Mouse (Mus musculus) c-Kit-positive CD71-negative TER-119-negative erythroid progenitor cells, embryonic 14.5 days (primary cell): ENCODE results near the gene Cd80.
"Not testable (repeated sequence)": the region's sequence is repeated elsewhere in the genome, so short reads cannot be mapped to it uniquely, and the experiment has no call there.

Experiments
- DNase-seq: peaks from one replicate; pipeline ENCODE4 v3.0.0-alpha.2; 2013; ENCODE audit warnings: low read depth

Gene Cd80

DNA sequence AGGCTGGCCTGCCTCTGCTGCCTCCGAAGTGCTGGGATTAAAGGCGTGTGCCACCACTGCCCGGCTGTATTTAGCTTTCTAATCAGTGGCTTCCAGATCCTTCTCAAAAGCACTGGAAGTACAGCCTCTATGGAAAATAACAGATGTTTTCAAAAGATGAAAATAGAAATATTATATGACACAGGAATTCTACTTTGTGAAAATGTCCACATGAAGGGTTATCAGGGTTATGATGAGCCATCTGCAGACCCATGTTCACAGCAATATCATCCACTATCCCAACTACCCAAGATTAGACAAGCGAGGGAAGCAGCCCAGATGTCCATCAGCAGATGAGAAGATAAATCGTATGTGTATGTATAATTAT, 17.1 kb downstream of the Cd80 start:
- DNase-seq = no peak

DNA sequence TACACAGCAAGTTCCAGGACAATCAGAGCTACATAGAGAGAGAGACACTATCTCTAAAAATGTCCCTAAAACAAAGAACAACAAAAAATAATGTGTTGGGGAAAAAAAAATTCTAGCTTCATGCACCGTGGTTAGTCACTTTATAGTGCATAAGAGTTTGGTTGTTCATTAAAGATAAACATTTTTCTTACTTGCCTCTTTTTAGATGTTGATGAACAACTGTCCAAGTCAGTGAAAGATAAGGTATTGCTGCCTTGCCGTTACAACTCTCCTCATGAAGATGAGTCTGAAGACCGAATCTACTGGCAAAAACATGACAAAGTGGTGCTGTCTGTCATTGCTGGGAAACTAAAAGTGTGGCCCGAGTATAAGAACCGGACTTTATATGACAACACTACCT, 18.3 kb downstream of the Cd80 start:
- no peak for DNase-seq

DNA sequence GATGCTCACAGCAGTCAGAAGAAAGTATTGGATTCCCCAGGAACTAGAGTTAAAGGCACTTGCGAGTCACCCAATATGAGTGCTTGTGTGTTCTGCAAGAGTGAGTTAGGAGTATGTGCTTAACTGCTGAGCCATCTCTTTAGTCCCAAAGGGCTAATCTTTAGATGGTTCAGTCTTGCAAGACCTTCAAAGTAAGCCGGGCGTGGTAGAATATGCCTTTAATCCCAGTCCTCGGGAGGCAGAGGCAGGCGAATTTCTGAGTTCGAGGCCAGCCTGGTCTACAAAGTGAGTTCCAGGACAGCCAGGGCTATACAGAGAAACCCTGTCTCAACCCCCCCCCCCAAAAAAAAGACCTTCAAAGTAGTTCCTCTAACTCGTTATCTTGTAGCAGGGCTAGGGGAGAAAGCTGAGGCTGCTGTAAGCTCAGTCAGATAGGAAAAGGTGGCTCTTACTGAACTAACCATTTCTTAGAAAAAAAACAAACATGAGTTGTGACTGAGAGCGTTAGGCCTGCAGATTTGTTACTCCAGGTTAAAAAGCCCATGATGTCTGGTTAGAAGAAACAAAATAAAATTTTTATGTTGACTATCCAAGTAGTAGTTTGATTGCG, 19.4 kb downstream of the Cd80 start:
- no peak for DNase-seq

DNA sequence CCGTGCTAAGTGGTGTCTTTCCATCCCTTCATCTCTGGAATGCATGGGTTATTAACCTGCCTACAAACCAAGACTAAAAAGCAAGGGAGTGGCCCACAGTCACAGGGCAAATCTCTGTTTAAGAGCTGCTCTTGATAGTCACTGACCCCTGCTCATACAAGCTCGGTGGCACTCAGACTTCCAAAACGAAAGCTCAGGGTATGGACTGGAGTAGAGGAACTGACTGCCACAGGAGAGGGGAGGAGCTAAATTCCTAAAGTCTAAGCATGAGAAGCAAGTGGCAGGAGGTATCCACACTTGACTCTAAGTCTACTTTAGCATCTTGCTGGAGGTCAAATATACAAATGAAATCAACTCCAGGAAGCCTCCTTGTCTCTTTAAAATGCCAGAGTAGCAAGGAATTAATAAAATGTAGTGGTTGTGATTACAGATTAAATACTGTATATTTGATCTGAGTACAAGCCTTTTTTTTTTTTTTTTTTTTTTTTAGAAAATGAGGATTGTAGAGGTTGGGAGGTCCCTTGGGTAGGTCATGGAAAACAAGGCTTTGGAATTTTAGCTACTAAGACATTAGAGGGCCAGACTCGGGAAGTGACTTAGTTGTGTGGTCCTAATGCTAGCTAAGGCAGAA, 20.4 kb downstream of the Cd80 start:
- DNase-seq = no peak

DNA sequence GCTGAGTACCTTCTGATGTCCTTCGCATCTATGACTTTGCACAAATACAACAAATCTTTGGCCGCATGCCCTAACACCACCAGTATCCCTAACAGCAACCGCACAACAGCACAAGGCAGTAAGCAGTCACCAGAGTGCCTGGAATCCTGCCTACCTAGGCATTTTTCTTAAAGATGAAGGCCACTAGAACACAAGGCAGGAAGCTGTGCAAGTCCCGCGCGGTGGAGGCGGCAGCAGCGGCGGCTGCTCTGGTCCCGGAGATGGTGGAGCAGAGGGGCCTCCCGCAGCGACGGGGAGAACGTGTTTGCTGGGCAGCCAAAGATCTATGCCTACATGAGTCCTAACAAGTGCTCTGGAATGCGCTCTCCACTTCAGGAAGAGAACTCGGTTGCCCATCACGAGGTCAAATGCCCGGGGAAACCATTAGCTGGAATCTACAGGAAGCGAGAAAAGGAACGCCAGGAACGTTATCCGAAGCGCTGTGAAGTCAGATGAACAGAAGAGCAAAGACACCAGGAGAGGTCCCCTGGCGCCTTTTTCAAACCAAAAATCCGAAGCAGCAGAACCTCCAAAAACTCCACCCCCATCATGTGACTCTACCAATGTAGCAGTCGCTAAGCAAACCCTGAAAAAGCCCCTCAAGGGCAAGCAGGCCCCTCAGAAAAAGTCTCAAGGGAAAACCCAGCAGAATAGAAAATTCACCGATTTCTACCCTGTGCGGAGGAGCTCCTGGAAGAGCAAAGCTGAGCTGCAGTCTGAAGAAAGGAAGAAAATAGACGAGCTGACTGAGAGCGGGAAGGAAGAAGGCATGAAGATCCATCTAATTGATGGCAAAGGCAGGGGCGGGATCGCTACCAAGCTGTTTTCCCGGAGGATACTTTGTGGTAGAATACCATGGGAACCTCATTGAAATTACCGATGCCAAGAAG, 21.2 kb downstream of the Cd80 start:
- no peak for DNase-seq

DNA sequence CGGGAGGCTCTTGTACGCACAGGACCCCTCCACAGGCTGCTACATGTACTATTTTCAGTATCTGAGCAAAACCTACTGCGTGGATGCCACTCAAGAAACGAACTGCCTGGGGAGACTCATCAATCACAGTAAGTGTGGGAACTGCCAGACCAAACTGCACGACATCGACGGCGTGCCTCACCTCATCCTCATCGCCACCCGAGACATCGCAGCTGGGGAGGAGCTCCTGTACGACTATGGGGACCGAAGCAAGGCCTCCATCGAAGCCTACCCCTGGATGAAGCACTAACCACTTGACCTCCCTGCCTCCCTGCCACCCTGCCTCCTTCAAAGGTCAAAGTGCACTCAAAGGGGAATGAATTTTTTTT, 21.9 kb downstream of the Cd80 start:
- not testable (repeated sequence) for DNase-seq

DNA sequence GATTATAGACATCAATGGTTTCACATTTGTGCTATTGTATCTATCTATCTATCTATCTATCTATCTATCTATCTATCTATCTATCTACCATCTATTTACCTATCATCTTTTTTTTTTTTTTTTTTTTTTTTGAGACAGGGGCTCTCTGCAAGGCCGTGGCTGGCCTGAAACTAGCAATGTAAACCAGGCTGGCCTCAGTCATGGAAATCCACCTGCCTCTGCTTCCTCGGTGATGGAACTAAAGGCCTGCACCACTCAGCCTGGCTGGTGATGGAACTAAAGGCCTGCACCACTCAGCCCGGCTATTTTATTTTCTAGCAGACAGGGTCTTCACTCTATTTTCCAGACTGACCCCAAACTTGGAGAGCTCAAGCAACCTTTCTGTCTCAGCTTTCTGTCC, 22.9 kb downstream of the Cd80 start:
- no peak for DNase-seq

DNA sequence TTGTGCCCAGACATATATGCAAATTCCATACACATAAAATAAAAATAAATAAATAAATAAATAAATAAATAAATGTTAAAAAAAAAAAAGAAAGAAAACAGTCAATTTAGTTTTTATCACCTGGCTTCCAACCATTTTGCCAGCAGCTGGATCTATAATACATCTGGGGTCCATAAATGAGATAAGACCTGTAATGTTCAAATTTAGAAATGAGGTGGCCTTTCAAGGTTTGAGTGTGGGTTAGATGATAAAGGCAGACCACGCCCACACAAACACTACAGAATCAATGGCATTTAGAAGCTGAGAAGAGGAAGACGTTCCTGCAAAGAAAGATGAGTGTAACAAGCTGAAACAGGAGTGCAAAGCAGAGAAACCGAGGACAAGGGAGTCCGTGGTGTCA, 26.0 kb downstream of the Cd80 start:
- DNase-seq = no peak

DNA sequence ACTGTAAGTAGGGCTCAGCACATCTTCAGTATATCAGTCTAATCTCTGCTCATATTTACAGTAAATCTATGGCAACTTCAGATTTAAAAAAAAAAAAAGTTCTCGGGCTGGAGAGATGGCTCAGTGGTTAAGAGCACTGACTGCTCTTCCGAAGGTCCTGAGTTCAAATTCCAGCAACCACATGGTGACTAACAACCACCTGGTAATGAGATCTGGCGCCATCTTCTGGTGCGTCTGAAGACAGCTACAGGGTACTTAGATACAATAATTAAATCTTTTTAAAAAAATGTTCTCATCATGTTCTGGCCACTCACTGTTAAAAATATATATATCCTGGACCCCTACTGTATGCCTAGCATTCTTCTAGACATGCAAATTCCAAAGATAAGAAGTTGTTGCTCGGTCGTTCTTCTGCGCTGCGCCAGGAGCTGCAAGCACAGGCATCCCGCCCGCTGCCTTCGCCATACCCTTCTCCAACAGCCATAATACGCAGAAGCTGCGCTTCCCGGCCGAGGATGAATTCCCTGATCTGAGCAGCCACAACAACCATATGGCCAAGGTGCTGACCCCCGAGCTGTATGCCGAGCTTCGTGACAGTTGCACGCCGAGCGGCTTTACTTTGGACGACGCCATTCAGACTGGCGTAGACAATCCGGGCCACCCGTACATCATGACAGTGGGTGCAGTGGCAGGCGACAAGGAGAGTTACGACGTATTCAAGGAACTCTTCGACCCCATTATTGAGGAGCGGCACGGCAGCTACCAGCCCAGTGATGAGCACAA, 27.6 kb downstream of the Cd80 start:
- no peak for DNase-seq

DNA sequence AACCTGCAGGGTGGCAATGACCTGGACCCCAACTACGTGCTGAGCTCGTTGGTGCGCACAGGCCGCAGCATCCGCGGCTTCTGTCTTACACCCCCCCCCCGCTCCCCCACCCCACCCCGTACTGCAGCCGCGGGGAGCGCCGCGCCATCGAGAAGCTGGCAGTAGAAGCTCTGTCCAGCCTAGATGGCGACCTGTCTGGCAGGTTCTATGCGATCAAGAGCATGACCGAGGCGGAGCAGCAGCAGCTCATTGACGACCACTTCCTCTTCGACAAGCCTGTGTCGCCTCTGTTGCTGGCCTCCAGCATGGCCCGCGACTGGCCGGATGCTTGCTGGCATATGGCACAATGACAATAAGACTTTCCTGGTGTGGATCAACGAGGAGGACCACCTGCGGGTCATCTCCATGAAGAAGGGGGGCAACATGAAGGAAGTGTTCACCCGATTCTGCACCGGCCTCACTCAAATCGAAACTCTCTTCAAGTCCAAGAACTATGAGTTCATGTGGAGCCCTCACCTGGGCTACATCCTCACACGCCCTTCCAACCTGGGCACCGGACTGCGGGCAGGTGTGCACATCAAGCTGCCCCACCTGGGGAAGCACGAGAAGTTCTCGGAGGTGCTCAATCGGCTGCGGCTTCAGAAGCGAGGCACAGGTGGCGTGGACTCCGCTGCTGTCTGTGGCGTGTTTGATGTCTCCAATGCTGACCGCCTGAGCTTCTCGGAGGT, 28.4 kb downstream of the Cd80 start:
- no peak for DNase-seq

DNA sequence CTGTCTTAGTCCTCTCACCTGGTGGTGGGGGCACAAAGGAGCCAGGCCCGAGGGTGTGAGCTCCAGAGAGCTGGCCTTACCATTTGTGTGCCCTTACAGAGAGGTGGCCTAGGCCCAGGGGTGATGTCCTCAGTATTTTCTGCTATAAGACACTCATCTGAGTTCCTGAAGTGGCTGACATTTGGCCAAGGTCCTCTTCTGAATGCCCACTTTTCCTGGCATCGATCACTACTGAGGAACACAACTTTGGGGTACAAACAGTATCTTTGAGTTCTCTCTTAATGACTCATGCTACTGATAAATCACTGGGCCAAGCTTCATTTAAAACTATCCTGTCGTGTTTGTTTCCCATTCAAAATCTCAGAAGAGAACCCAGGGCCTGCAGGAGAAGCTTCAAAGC, 37.2 kb downstream of the Cd80 start:
- no peak for DNase-seq

DNA sequence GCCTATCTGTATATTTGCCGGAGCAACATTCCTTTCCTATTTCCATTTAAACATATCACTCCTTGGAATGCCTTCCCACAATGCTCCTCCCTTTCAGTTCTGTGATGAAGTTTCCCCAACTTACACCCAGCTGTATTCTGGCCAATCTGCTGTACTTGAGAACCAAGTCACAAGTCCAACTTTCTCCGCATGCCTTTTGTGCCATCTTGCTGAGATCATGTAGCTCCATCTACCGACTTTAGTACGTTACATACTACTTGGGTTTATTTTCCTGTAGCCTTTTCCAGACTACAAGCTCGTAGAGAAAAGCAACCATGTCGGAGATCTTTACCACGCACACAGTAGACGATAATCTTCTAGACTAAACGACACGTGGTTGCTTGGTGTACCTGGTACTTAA, 38.5 kb downstream of the Cd80 start:
- DNase-seq = no peak

DNA sequence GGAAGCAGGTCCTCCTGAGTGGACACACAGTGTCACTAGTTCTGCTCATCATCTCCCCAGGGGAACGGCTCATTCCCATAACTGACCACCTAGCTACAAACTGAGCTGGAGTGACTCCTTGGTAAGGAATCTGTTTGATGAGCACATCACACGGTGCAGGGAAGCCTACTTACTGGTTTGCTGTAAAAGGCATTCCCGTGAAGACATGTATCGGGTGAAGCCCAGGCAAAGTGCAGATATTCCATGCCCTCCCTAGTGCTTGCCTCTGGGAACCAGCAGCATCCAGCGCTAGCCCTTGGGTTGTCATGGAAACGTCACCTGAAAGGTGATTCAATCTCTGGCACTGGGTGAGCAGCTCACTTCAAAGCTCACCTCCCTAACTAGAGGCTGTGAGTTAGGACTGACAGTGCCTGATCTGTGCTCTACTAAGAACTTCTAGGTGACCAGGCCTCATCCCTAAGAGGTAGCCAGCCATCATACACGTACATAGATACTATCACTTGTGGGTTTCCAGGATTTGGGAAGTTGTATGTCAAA, 41.3 kb downstream of the Cd80 start:
- DNase-seq = no peak

DNA sequence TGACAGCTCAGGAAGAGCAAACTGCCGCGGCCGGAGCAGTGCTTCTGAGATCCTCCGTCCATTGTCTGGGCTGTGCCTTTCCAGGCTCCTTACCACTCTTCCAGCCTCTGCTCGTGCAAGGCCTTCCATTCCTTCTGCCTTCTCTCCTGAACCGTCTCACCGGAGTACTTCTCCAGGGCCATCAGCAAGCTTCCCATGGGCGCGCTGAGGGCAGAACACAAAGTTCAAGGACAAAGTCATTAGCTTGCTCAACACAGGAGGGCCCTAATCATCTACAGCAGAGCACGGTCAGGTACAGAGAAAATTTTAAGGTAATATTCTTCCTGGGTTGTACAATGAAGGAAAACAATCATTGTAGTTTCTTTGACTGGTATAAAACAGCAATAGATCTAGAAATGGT, 47.1 kb downstream of the Cd80 start:
- DNase-seq = no peak

DNA sequence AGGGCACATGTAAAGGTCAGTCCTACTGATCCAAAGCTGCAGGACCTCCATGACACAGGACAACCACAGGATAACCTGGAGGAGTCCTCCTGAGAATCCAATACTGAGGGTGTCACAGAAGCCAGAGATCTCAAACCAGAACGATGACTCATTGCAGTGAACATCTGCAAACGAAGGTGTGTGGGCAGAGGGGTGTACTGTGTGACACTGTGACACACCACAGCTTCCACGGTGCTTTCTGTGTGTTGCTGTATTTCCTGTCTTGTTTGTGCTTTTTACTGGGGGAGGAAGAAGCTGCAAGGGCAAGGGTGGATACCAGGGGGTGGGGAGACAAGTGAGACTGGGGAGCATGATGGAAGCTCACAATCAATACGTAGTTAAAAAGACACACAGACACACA, 48.2 kb downstream of the Cd80 start:
- no peak for DNase-seq

DNA sequence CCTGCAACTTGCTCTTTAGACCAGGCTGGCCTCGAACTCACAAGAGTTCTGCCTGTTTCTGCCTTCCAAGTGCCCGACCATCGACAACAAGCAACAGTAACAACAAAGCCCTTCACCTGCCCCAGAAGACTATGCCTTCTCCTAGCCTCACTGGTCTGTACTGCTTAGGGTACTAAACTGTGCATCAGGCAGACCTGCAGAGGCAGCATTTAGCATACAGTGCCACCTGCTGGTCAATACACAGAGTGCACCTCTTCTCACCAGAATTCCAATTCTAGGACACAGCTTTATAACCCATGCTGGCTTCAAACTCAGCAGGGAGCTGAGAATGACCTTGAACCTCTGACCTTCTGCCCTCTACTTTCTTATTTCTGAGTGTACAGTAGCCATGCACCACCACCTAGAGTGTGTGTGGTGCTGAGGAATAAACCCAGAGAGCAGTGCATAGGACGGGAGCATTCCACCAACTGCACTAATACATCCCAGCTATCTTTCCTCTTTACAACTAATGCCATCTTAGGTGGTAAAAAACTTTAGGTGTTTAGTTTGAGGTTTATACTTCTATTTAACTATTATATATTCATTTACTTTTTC, 50.8 kb downstream of the Cd80 start:
- DNase-seq = no peak

DNA sequence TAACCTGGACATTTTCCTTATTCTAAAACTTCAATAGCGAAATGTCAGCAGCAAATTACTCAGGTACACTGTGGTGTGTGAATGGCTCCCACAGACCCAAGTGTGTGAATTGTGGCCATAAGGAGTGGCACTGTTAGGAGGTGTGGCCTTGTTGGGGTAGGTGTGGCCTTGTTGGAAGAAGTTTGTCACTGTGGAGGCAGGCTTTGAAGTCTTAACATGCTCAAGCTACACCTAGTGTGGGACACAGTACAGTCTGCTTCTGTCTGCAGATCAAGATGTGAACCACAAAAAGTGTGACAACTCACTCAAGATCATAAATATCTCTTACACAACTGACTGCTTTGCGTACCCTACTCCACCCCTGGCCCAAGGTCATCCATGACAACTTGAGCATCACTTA, 55.5 kb downstream of the Cd80 start:
- DNase-seq = no peak

DNA sequence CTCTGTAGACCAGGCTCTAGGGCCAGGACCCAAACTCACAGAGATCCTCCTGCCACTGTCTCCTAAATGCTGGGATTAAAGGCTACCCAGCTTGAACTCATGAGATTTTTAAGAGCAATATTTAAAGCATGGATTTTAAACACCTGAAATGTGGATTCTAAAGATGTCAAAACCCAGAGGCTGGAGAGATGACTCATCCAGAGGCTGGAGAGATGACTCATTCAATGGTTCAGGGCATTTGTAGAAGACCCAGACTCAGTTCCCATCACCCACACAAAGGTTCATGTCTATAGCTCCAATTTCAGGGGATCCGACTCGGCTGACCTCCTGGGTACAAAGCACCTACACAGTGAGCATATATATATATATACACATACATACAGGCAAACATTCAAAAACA, 63.8 kb downstream of the Cd80 start:
- no peak for DNase-seq

DNA sequence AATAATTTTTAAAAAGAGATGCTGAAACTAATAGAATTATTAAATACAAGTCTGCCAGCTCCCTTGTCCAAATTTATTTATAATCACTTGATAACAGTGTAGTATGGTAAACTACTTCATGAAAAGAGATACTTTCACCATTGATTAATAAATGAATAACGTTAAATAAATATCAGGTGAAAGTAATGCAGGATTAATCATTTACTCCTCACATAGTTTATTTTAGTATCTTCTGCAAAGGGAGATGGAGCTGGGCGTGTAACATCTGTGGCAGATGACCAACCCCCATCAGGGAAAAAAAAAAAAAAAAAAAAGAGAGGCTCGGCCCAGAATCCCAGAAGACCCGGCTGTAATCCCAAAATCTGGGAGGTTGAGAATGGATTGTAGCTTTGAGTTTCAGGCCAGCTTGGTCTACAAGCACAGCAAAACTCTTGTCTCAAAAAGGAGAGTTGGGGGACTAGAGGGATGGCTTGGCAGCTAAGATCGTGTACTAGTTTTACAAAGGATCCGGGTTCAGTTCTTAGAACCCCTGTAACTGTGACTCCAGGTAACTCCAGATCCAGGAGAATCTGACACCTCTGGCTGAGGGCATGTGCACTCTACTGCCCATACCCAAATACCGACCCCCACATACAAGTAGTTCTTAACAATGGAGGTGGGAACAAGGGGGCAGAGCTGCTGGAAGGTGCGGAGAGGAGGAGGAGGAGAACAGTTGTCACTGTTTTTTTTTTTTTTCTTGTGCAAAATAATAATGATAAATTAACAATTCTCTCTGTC, 66.0 kb downstream of the Cd80 start:
- no peak for DNase-seq
